Comparison of ENCODE assay signal across 11 mouse cellular contexts in the genomic region with DNA sequence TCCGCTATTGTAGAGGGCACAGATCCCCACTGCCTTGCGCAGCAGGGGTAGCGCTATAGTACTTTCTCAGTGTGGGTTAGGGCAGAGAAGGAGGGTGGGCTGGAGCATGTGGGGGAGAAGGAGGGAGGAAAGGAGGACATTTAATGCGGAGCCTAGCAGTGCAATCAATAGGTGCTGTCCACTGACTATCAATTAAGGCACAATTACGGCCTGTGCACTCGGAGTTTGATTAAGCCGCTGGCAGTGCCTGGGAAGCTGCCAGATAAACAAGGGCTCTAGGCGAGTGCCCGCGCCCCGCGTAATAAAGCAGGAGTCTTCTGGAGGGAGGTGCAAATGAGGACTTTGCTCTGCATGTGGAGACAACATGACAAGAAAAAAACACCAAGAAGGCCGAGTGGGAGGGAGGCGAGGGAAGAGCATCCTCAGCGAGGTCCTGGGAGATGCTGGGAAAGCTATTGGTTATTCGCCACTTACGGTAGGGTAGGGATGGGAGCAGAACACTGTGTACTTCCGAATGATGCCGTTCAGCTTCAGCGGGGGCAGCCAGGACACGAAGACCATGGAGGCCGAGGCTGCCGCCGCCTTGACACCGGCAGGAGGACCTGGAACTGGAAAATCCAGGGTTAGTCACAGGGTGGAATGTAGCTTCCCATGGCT.
DNase-seq lines count a peak whose midpoint lies in the region; ATAC-seq lines count a peak whose summit lies in the region.
"Had no signal": no experiment of that assay in that cellular context is flagged by ENCODE, and none has a peak within 500 bp of the region (broad histone marks: within the 10 kb centered on the region; RNA-seq: fewer than 3 reads in every experiment).

No protein-coding gene starts in this region.

- DNase-seq in kidney, postnatal 14 days, result no peak
- DNase-seq in hindbrain, embryonic 14.5 days (ENCODE audit: low spot score), result no peak
- DNase-seq in gastrocnemius, adult 18-20 months (ENCODE audit: low spot score), result no peak
- DNase-seq in MN1 (ENCODE audit: low spot score), result no peak
- DNase-seq: cerebellum, adult 9-11 months had no signal

- H3K27me3 ChIP-seq in kidney, embryonic 14.5 days (ENCODE audit: control insufficient read depth, insufficient read depth, low read length), result no peaks in the 10 kb centered on the region
- no peaks in the 10 kb centered on the region; the same call in 1 of the 2 replicates for H3K27me3 ChIP-seq in forebrain, embryonic 12.5 days
- no peaks in the 10 kb centered on the region for H3K27me3 ChIP-seq in hindbrain, embryonic 14.5 days (ENCODE audit: control insufficient read depth, insufficient read depth, low read length)
- no peaks in the 10 kb centered on the region for H3K27me3 ChIP-seq in neural tube, embryonic 14.5 days (ENCODE audit: control insufficient read depth, insufficient read depth, low read length)
- H3K27me3 ChIP-seq: limb, embryonic 15.5 days had no signal

- no peak overlapping the region for H3K4me3 ChIP-seq in kidney, embryonic 14.5 days (ENCODE audit: low read length)
- H3K4me3 ChIP-seq in forebrain, embryonic 12.5 days (replicated peaks), result no peak overlapping the region
- H3K4me3 ChIP-seq in hindbrain, embryonic 14.5 days (replicated peaks; ENCODE audit: low read length), result no peak overlapping the region
- H3K4me3 ChIP-seq in neural tube, embryonic 14.5 days (ENCODE audit: low read depth, low read length), result no peak overlapping the region
- H3K4me3 ChIP-seq: limb, embryonic 15.5 days had no signal

- no peak overlapping the region for H3K27ac ChIP-seq in kidney, embryonic 14.5 days (ENCODE audit: low read depth, low read length)
- peak overlapping the region; percentile 36; the same call in 1 of the 2 replicates for H3K27ac ChIP-seq in forebrain, embryonic 12.5 days
- 0 out of 2 replicates have a peak overlapping the region, but pooled peaks have one; percentile 7 for H3K27ac ChIP-seq in hindbrain, embryonic 14.5 days
- H3K27ac ChIP-seq in neural tube, embryonic 14.5 days (ENCODE audit: low read depth, low read length), result peak overlapping the region; percentile 39; the same call in 1 of the 2 replicates
- H3K27ac ChIP-seq: limb, embryonic 15.5 days had no signal

- 0 out of 2 replicates have a peak, but pooled peaks have one; percentile 26 for ATAC-seq in kidney, embryonic 14.5 days (ENCODE audit: low FRiP score, low TSS enrichment)
- peak; percentile 86 for ATAC-seq in forebrain, embryonic 12.5 days (ENCODE audit: low FRiP score)
- ATAC-seq in hindbrain, embryonic 14.5 days (ENCODE audit: low FRiP score), result peak; percentile 72
- peak; percentile 91 for ATAC-seq in neural tube, embryonic 14.5 days (ENCODE audit: low read depth)
- ATAC-seq in monocyte, adult 5-6 weeks (replicated peaks; ENCODE audit: insufficient number of reproducible peaks, low FRiP score, low TSS enrichment, poor library complexity, severe bottlenecking), result no peak
- ATAC-seq: CD4-positive, CD25-positive, alpha-beta regulatory T cell, adult 4 months had no signal

- WGBS in kidney, embryonic 14.5 days, result 59% methylated on average over 25 of the region's 25 CpGs
- 52% methylated on average over 25 of the region's 25 CpGs for WGBS in forebrain, embryonic 12.5 days
- WGBS in hindbrain, embryonic 14.5 days, result 50% methylated on average over 25 of the region's 25 CpGs
- 35% methylated on average over 25 of the region's 25 CpGs for WGBS in neural tube, embryonic 14.5 days

- no peaks in the 10 kb centered on the region for H3K9me3 ChIP-seq in kidney, embryonic 14.5 days (ENCODE audit: control insufficient read depth, low read length)
- H3K9me3 ChIP-seq in forebrain, embryonic 12.5 days, result no peaks in the 10 kb centered on the region
- no peaks in the 10 kb centered on the region for H3K9me3 ChIP-seq in hindbrain, embryonic 14.5 days (ENCODE audit: control insufficient read depth, low read length)
- H3K9me3 ChIP-seq in neural tube, embryonic 14.5 days (ENCODE audit: control insufficient read depth, low read length), result no peaks in the 10 kb centered on the region
- H3K9me3 ChIP-seq: limb, embryonic 15.5 days had no signal

- H3K4me2 ChIP-seq in kidney, embryonic 14.5 days (replicated peaks; ENCODE audit: low read depth, low read length), result no peak overlapping the region
- H3K4me2 ChIP-seq in forebrain, embryonic 12.5 days, result peak overlapping the region; percentile 17
- 0 out of 2 replicates have a peak overlapping the region, but pooled peaks have one; percentile 2 for H3K4me2 ChIP-seq in hindbrain, embryonic 14.5 days (replicated peaks)
- H3K4me2 ChIP-seq in neural tube, embryonic 14.5 days (ENCODE audit: low read depth, low read length), result peak overlapping the region; percentile 16; the same call in 1 of the 2 replicates
- H3K4me2 ChIP-seq: limb, embryonic 15.5 days had no signal

- H3K36me3 ChIP-seq in kidney, embryonic 14.5 days (ENCODE audit: control insufficient read depth, insufficient read depth, low read length), result no peaks in the 10 kb centered on the region
- H3K36me3 ChIP-seq in forebrain, embryonic 12.5 days (replicated peaks), result no peaks in the 10 kb centered on the region
- peaks cover 9% of the 10 kb centered on the region for H3K36me3 ChIP-seq in hindbrain, embryonic 14.5 days (replicated peaks; ENCODE audit: control insufficient read depth, insufficient read depth)
- no peaks in the 10 kb centered on the region for H3K36me3 ChIP-seq in neural tube, embryonic 14.5 days (ENCODE audit: control insufficient read depth, insufficient read depth, low read length)
- H3K36me3 ChIP-seq: limb, embryonic 15.5 days had no signal

- H3K9ac ChIP-seq in kidney, embryonic 14.5 days (ENCODE audit: low read depth, low read length), result no peak overlapping the region
- H3K9ac ChIP-seq in forebrain, embryonic 12.5 days, result no peak overlapping the region
- no peak overlapping the region for H3K9ac ChIP-seq in hindbrain, embryonic 14.5 days
- no peak overlapping the region for H3K9ac ChIP-seq in neural tube, embryonic 14.5 days (replicated peaks; ENCODE audit: low read depth, low read length)
- H3K9ac ChIP-seq: limb, embryonic 15.5 days had no signal

- H3K4me1 ChIP-seq in kidney, embryonic 14.5 days (ENCODE audit: control insufficient read depth, insufficient read depth, low read length), result no peaks in the 10 kb centered on the region
- H3K4me1 ChIP-seq in forebrain, embryonic 12.5 days, result peaks cover 11% of the 10 kb centered on the region; the same call in 1 of the 2 replicates
- H3K4me1 ChIP-seq in hindbrain, embryonic 14.5 days (replicated peaks; ENCODE audit: control insufficient read depth, insufficient read depth, low read length), result no peaks in the 10 kb centered on the region
- H3K4me1 ChIP-seq in neural tube, embryonic 14.5 days (ENCODE audit: control insufficient read depth, insufficient read depth, low read length), result peaks cover 5% of the 10 kb centered on the region; the same call in 1 of the 2 replicates
